Mouse (Mus musculus) embryonic fibroblast, embryonic 13.5 days (primary cell): Measurements from ENCODE around the gene Hectd2.

ENCODE experiments used
- CTCF ChIP-seq: IDR thresholded peaks from 2 replicates; pipeline ENCODE4 v1.5.1; 2011; ENCODE audit warnings: mild to moderate bottlenecking, control low read depth, low read length, moderate library complexity, borderline replicate concordance; ENCODE audit not compliant: insufficient read depth
- POLR2A ChIP-seq: IDR thresholded peaks from 2 replicates; pipeline ENCODE4 v1.6.1; 2011; ENCODE audit warnings: low read depth, mild to moderate bottlenecking, control low read depth, low read length, moderate library complexity

GRCm38 (mm10) chr19:36535186-36535585 is 19.3 kb upstream of the Hectd2 start:
- TF ChIP-seq POLR2A = no peak
- no peak for TF ChIP-seq CTCF
